Mouse (Mus musculus): Measurements from ENCODE around the gene Prpsap1. TPM values are rescaled to one million over a fixed set of nuclear protein-coding genes. Genes with fewer than 3 reads are reported as not detected.
"Not testable (repeated sequence)": the region's sequence is repeated elsewhere in the genome, so short reads cannot be mapped to it uniquely, and the experiment has no call there.

Prpsap1 gene
- total RNA-seq, 2 experiments from 2014 or later = 53.2 to 83.4 TPM

DNA sequence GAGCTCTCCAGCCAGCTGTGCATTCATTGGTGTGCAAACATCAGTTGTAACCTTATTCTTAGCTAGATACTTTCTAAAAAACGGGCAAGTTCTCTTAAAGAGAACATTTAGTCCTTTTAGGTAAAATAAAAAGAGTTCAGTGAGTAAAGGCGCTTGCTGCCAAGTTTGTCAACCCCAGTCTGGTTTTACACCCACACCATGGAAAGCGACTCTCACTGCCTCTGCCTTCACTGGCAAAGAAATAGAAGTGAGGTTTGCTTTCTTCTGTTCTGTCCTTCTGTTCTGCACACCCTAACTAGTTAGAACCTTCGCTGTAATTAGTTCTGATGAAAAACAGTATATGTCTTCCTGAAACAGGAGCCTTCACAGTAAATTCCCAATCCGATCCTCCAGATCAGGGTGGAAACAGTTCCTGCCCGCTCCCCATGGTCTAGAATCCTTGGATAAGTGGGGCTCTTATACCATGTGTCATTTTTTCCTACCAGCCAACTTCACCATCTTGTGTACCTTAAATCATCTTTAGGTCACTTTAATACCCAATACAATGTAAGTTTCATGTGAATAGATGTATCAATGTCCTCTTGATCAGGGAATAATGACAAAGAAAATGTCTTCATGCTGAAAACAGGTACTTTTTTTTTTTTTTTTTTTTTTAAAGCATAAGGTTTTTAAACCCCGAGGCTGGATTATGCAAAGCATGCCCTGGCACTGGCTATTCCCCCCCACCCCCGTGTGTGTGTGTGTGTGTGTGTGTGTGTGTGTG is 61.2 kb downstream of the Prpsap1 start:
- ATAC-seq (replicated peaks; ENCODE audit: poor library complexity, severe bottlenecking) = no peak

DNA sequence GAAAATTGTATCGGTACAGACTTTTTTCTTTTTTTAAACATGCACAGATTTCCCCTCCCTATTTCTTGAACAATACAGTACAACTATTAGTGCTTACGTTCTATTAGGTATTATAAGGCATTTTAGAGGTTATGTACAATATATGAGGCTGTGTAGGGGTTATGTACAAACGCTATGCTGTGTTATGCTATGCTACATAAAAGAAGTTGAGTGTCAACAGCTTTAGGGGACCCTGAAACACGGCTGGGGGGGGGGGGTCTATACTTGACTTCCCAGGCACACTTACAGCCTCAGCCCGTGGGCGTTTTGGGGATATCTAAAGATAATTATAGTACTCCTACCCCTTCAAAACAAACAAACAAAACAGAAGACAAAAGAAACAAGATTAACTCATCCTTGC is 61.9 kb downstream of the Prpsap1 start:
- no peak for ATAC-seq (replicated peaks; ENCODE audit: poor library complexity, severe bottlenecking)

DNA sequence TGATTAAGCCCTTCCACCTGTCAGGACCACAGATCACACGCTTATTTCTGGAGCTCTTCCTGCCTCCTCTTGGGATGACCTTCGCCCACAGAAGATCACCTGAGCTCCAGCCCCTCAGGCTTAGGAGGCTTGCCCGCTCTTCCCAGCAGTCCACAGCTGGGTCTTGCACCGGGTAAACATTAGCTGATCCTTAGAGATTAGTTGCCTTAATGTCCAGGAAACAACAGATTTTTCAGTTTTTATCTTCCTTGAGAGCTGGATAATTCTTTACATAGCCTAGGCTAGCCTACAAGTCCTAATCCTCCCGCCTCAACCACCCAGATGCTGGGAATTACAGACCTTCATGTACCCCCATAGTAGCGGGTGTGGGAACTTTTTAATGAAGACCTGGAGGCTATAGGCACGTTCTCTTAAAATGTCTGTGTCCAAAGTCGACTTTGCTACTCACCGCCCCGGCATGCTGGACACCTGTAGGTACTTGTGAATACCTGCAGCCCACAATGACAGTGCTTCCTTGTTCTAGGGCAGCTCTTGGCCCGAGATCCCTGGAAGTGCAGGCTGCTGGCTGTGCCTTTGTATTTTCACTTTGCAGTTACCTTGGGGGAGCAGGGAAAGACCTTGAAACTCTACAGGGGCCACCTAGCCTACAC is 62.4 kb downstream of the Prpsap1 start:
- ATAC-seq (replicated peaks; ENCODE audit: poor library complexity, severe bottlenecking) = no peak

DNA sequence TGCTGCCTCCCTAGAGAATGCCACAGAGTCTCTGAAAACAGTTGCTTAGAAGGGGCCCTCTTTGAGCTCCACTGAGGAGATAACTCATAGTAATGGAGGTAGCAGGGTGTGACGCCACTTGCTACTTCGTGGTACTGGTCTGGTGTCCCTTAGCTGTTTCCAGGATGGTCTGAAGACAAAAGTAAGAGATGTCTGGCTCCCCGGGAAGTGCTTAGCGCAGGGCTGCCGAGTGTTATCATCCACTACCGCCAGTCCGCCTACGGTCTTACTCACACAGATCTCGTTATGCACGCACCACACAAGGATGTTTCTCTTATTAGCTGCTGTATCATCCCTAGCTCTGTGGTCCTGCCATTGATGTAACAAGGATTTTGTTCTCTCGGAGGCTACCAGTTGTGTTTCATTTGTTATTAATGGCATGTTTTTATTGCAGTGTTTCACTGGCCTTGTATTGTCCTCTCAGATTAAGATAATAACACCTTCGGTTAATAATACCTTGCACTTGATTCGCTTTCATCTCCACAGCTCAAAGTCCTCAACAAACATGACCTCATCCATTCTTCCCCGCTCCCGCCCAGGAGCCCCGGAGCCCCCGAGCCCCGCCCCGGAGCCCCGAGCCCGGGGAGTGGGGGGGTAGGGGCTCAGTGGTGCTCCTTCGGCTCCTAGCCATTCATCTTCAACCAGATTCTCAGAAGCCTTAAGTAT is 63.1 kb downstream of the Prpsap1 start:
- no peak for ATAC-seq (replicated peaks; ENCODE audit: poor library complexity, severe bottlenecking)

DNA sequence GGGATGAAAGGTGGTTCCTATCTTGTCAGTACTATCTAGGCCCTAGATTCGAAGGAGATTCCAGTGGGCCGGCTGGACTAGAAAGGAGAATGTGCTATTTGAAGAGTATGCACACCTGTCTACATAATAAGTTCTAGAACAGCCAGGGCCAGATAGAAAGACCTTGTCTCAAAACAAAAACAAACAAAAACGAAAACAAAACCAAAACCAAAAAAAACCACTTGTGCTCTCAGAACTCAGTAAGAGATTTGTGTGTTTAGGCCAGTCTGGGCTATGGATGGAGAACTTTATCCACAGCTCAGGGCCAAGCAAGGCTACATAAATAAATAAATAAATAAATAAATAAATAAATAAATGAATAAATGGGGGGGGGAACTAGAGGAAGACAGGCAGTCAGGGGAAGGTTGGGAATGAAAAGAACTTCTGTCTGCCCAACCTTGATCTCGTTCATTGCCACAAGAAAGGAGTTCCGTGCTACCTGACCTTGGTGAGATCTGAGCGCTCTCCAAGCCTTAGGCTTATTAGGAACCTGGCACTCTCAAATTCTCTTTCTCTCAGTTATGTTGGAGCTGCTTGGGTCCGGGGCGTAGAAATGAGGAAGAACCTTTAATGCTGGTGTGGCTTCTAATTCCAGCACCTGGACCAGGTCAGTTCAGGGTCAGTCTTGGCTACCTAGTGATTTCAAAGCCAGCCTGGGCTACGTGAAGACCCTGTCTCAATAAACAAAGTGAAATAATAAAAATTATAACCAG is 64.0 kb downstream of the Prpsap1 start:
- ATAC-seq (replicated peaks; ENCODE audit: poor library complexity, severe bottlenecking) = no peak

DNA sequence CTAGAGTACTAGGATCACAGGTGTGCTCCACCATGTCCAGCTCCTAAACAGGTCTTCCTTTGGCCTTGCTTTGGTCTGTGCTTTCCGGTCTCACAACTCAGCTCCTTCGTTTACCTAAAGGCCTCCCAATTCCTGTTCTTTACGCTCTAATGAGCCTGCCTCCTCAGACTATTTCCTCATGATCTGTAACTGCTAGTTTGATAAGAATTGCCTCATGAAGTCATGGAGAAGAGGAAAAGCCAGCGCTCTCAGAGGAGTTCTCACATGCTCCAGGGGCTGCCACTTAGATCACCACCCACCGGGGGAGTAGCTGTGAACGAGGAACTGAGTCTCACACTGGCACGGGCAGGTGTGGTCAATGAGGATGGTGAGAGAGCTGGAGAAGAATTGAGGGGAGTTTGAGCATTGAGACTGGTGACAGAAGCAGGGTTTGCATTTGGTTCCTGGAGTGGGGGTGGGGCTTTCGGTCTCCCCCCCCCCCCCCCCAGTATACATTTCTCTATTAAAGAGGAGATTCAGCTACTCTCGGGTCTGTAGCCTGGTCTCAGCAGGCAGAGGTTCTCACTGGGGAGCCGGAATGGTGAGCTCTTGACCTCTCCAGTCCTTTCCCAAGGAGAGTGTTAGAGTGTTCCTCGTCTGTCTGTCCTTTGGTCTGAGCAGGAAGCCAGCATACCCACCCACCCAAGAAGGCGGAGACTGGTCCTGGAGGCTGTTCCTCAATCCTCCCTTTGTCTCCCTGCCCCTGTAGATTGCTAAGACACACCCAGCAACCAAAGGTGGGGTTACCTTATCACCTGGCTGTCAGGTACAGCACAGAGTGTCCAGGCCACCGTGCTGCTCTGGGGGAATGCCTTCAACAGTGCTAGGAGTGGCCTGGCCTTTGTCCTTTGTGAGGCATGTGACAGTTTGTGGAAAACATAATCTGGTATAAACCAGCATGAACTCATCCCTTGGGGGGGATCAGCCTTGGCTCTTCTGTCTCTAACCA is 64.8 kb downstream of the Prpsap1 start:
- ATAC-seq (replicated peaks; ENCODE audit: poor library complexity, severe bottlenecking) = 0 out of 2 replicates have a peak, but pooled peaks have one; percentile 3

DNA sequence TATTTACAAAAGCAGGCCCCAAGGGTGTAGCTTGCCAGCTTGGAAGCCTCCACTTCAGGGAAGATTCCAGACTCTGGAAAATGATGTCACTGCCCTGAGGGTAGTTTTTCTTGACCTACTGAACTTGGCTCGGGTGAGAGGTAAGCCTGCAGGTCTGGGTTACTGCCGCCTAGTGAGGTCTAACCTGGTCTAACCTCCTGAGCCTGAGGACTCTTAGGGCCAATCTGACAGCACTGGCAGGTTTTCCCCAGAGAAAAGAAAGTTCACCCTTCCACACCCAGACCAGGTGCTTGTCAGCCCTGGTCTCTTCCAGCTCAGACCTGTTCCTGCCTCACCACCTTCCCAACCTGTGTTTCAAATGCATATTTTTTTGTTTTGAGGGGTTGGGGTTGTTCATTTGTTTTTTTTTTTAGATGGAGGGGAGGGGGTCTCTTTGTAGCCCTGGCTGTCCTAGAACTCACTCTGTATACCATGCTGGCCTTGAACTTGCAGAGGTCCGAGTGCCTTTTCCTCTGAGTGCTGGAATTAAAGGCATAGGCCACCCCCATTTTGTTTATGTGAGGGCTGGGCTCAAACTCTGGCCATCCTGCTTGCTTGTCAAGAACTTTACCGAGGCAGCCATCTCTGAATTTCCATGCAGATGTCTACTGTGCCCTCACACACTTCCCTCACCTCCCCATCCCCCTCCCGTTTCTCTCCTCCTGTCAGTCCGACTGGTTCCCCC is 67.0 kb downstream of the Prpsap1 start:
- ATAC-seq (replicated peaks; ENCODE audit: poor library complexity, severe bottlenecking) = no peak

DNA sequence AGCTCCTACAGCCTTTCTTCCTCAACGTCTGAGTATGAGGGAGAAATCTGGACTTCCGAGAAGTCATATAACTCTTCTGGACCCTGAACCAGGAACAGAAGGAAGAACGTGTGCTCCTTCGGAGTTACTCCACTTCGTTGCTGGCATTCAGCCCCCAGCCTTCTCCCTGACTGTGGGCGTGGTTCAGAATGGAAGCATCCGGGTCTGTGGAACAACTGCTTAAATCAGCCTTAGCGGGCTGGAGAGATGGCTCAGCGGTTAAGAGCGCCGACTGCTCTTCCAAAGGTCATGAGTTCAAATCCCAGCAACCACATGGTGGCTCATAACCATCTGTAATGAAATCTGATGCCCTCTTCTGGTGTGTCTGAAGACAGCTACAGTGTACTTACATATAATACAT is 67.7 kb downstream of the Prpsap1 start:
- ATAC-seq (replicated peaks; ENCODE audit: poor library complexity, severe bottlenecking) = not testable (repeated sequence)

DNA sequence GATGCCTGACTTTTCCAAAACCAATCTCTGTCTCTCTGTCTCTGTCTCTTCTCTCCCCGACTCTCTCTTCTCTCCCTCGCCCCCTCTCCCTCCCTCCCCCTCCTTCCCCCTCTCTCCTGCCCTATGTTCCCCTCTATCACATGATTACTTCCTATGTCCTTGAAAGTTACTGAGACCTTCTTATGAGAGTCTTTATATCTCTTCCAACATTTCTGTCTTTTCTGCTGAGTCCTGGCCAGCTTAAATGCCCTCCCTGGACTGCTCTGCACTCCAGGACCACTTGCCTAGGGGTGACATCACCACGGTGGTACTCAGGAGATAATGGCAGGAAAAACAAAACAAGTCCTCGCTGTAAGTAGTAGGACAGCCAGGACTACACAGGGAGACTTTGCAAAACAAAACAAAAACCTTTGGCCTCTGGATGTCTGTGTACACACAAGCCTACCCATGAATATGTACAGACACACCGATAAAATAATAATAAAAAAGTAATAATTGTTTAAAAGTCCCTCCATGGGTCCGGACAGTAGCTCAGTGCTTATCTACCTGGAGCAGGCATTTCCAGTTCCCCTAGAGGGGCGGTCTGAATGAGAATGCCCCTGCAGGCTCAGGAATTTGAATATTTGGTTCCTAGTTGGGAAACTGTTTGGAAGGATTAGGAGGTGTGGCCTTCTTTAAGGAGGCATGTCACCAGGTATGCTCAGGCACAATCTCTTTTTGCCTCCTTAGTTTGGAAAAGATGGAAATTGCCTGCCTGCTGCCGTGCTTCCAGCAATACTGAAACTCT is 69.2 kb downstream of the Prpsap1 start:
- ATAC-seq (replicated peaks; ENCODE audit: poor library complexity, severe bottlenecking) = no peak

DNA sequence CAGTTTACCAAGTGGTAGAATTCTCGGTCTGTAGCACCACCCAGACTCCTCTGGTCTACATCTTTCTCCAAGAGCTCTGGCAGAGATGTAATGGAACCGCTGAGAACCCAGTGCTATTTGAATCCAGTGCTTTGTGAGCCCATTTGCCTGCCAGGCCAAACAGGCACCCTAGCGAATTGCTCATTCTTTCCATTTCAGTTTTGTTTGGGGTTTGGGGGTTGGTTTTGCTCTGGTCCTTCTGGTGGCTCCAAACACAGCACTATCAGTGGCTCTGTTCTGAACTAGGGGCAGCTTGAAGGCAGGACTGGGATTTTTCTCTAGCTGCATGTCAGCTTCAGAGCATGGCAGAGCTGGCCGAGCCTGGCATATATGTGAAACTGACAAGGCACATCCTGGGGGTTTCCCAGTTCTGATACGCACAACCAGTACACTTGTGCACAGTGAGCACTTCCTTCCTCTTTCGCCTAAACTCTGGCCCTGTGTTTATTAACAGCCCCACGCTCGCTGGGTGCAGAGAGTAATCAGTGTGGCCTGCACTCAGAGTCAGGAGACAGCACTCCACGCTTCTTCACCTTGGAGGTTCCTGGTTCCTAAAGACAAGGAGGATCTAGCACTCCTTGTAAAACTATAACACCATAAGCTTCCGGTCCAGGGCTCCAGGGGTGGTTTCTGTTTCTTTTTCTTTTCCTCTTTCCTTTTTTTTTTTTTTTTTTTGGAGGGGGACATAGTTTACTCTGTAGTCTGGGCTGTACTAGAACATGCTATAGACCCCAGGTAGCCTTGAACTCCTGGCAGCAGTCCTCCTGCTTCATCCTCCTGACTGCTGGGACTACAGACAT is 70.0 kb downstream of the Prpsap1 start:
- ATAC-seq (replicated peaks; ENCODE audit: poor library complexity, severe bottlenecking) = peak; percentile 89

DNA sequence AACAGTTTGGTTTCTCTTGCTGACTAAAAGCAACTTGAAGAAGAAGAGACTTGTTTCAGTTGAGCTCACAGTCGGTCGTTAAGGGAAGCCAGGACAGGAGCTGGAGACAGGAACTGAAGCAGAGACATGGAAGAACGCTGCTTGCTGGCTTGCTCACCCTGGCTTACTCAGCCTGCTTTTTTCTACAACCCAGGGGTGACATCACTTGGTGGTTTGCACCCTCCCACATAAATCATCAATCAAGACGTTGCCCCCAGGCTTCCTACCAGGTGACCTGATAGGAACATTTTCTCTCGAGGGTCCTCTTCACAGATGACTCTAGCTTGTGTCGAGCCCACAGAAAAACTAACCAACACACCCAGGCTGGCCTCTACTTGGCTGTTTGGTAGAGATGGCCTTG is 70.8 kb downstream of the Prpsap1 start:
- no peak for ATAC-seq (replicated peaks; ENCODE audit: poor library complexity, severe bottlenecking)

DNA sequence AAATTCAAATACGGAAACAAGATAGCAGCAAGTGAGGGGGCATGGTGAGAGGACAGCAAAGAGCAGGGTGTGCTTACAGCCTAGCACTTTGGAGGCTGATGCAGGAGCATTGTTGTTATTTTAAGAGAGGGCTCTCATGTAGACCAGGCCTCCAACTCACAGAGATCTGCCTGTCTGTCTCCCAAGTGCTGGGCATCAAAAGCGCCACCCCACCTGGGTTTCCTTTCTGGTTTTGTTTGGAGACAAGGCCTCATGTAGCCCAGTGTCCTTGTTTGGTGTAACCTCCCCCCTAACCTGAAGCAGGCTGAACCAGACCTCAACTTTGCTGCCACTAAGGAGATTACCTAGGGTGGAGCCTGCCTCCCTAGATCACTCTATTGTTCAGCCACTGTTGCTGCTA is 71.4 kb downstream of the Prpsap1 start:
- ATAC-seq (replicated peaks; ENCODE audit: poor library complexity, severe bottlenecking) = no peak

DNA sequence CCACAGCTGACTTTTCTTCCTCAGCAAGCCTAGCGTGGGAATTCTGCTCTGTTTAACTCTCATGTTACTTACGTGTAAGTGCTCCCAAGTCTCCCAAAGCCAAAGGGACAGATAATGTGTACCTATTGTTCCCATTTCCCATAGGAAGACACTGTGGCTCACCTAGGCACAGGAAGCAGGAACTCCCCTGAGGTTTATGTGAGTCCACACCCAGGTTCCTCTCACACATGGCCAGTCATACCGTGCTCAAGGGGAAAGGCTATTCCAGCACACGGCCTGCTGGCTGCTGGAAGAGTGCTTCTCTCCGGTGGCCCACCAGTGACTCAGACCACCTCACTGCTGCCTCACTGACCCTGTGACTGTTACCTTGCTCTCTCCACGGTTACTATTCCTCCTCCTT is 72.9 kb downstream of the Prpsap1 start:
- no peak for ATAC-seq (replicated peaks; ENCODE audit: poor library complexity, severe bottlenecking)

Measured in granulocyte monocyte progenitor cell, adult 5-6 weeks (primary cell).